Mouse (Mus musculus): ENCODE data around the gene Gnaz.

The Gnaz gene

DNA sequence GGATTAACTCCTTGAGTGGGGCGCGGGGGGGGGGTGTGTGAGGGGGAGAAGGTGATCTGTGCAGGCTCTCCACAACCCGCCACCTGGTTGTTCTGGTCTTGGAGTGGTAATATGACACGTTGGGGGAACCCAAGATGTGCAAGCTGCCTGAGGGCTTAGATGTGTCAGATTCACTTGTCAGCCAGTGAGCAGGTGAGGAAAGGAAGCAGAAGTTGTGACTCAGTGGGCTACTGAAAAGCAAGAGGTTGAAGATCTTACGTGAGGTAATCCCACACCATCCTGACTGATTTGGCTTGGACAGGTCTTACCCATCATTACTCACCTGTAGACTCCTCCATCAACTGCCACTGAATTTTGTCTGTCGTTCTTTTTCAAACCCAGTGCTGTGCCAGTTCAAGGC is 95.6 kb downstream of the Gnaz start:
- no peak for DNase-seq (ENCODE audit: low spot score)

DNA sequence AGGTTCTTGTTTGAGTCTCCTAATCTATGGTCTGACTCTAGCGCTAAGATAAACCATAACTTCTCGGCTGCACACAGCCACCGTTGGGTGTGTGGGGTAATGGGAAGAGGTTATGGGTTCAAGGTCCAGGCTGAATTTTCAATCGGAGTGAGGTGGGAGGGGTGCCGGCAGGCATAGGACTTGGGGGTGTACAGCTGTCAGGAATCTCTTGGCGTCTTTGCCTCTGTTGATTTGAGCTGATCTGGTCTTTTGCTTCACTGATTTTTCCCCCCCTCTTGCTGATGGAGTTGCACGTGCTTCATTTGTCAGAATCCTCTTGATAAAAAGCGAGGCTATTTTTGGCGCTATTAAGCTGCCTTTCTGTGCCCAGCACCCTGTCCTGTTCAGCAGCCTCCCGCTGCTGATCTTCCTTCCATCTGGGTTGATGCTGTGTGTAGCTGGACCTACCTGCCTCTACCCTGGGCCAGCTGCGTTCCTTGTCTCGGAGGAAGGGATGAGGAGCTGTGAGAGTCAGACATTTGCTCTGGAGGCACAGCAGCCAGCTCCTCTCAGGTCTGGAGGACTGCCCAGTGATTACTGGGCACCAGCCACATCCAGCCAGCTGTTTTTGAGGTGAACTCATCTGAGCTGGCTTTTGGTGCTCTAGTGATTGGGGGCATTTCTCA is 96.5 kb downstream of the Gnaz start:
- no peak for DNase-seq (ENCODE audit: low spot score)

DNA sequence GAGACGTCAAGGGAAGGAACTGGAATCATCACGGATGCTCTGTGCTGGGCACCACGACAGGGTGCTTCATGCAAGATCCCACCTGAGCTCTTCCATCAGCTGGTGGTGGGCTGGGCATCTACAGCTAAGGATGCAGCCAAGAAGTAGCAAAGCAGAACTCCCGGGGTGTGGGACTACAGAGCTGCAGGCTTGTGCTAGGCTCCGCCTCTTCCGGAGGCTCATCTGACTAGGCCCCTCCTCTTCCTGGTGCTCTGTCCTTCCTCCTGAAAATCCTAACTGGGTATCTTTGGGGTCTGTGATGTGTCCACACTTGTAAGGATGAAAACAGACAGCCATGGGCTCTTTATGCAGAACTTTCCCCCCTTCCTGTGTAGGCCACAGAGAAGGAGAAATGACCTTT is 98.7 kb downstream of the Gnaz start:
- no peak for DNase-seq (ENCODE audit: low spot score)
